Mouse (Mus musculus) kidney, embryonic 14.5 days (tissue): ENCODE results near the gene Babam2. TPM values are rescaled to one million over a fixed set of nuclear protein-coding genes. Genes with fewer than 3 reads are reported as not detected.

ENCODE experiments used
- ATAC-seq: fragments of 200-750 bp; cut with Nextera tagmentation; 2 replicates; pipeline ENCODE4 v1.8.0; 2017; ENCODE audit warnings: moderate number of reproducible peaks, mild to moderate bottlenecking, moderate TSS enrichment, moderate library complexity; ENCODE audit not compliant: low FRiP score, low TSS enrichment
- H3K27ac ChIP-seq: fragments of 300-500 bp; sonication (generic); 2 replicates; pipeline ENCODE4 v1.5.1; 2014; ENCODE audit warnings: low read depth, mild to moderate bottlenecking, low read length, moderate library complexity, mixed read lengths
- H3K27me3 ChIP-seq: fragments of 300-500 bp; sonication (generic); 2 replicates; pipeline ENCODE4 v1.6.1; 2014; ENCODE audit warnings: mild to moderate bottlenecking, low read length; ENCODE audit not compliant: control insufficient read depth, insufficient read depth
- H3K36me3 ChIP-seq: fragments of 300-500 bp; sonication (generic); 2 replicates; pipeline ENCODE4 v1.6.1; 2014; ENCODE audit warnings: low read length, mixed read lengths; ENCODE audit not compliant: control insufficient read depth, insufficient read depth
- H3K4me1 ChIP-seq: fragments of 300-500 bp; sonication (generic); 2 replicates; pipeline ENCODE4 v1.6.1; 2014; ENCODE audit warnings: low read length, mixed read lengths; ENCODE audit not compliant: control insufficient read depth, insufficient read depth
- H3K4me2 ChIP-seq: fragments of 300-500 bp; sonication (generic); replicated peaks from 2 replicates; pipeline ENCODE4 v1.6.1; 2014; ENCODE audit warnings: low read depth, mild to moderate bottlenecking, low read length
- H3K4me3 ChIP-seq: fragments of 300-500 bp; sonication (generic); 2 replicates; pipeline ENCODE4 v1.5.1; 2014; ENCODE audit warnings: mild to moderate bottlenecking, low read length
- H3K9ac ChIP-seq: fragments of 300-500 bp; sonication (generic); 2 replicates; pipeline ENCODE4 v1.6.1; 2014; ENCODE audit warnings: low read depth, mild to moderate bottlenecking, low read length, moderate library complexity
- H3K9me3 ChIP-seq: fragments of 300-500 bp; sonication (generic); 2 replicates; pipeline ENCODE4 v1.6.1; 2016; ENCODE audit warnings: low read length; ENCODE audit not compliant: control insufficient read depth
- WGBS: fragments of 180-500 bp; shearing (Covaris S2); extraction: QIAGEN DNeasy Blood & Tissue Kit; methylation state at CpG from one replicate; pipeline ENCODE4 v1.1.7; 2014; 5-methylcytosine and 5-hydroxymethylcytosine counted together
- polyA plus RNA-seq: library from polyadenylated mRNA; unstranded; fragments of >200 nt; fragmentation: Nextera tagmentation; extraction: Ambion mirVana; gene quantifications from 2 replicates; pipeline ENCODE4 v1.2.1, GENCODE M21; 2014

The Babam2 gene
- polyA plus RNA-seq, 1 experiment from 2014 or later = 60.6 TPM

DNA sequence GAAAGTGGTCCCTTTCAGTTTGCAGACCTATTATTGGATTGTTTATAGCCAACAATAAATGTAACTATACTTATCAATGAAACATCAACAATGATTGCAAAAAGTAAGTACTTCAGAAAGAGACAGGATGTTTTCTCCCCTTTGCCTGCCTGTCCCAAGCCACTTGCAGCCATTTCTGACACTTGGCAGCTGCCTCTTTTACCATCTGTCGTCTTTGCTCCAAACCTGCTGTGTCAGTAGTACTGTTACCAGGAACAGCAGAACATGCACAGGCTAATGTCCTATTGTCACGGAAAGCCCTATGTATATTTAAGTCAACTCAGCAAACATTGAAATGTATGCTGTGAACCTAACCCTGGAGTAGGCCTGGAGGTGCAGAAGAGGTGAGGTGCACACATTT lies 339.4 kb downstream of the Babam2 start:
- Histone ChIP-seq H3K36me3 (no peaks in the 10 kb centered on the region), H3K27ac (no peak overlapping the region), H3K4me3 (no peak overlapping the region), H3K9ac (no peak overlapping the region), H3K4me1 (0 out of 2 replicates have a peak, but pooled peaks cover 3% of the 10 kb centered on the region), H3K9me3 (no peaks in the 10 kb centered on the region), H3K27me3 (no peaks in the 10 kb centered on the region), H3K4me2 (no peak overlapping the region)
- no peak for ATAC-seq
- WGBS = 71% methylated on average over 2 of the region's 2 CpGs

DNA sequence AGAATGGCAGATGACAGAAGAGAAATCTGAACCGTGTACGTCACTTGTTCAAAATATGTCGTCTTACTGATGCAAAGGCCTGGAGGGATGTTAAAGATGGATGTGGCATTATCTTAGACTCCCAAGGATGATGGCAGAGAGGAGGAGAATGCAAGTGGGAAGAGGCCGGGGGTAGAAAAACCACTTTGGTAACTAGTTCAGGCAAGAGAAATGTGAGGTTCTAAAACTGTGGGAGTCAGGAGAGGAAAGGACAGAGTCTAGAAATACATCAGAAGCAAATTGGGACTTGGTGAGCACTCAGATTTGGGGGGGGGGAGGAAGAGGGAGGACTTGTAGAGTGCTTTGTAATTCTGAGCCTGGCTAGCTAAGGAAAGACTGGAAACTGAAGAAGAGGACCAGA lies 340.1 kb downstream of the Babam2 start:
- Histone ChIP-seq H3K9me3 (no peaks in the 10 kb centered on the region), H3K36me3 (no peaks in the 10 kb centered on the region), H3K27ac (no peak overlapping the region), H3K4me2 (no peak overlapping the region), H3K9ac (no peak overlapping the region), H3K4me1 (0 out of 2 replicates have a peak, but pooled peaks cover 3% of the 10 kb centered on the region), H3K4me3 (no peak overlapping the region), H3K27me3 (no peaks in the 10 kb centered on the region)
- no peak for ATAC-seq
- WGBS = 93% methylated on average over 4 of the region's 4 CpGs

DNA sequence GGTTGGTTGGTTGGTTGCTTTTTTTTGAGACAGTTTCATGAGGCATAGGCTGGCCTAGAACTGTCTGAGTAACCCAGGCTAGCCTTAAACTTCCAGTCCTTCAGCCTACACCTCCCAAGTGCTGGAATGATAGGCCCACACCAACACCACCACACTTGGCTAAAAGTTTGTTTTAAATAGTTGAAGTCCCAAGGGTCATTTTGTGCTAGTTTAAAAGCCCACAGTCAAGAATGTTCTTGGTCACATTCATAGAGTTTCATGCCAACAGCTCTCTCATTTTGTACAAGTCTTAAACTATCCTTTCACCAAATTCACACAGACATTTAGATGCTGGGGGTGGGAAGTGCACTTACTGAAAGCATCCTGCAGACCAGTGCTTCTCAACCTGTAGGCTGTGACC lies 341.5 kb downstream of the Babam2 start:
- Histone ChIP-seq H3K27ac (no peak overlapping the region), H3K9me3 (no peaks in the 10 kb centered on the region), H3K4me1 (peaks cover 6% of the 10 kb centered on the region; the same call in 1 of the 2 replicates), H3K4me3 (no peak overlapping the region), H3K9ac (no peak overlapping the region), H3K27me3 (no peaks in the 10 kb centered on the region), H3K36me3 (no peaks in the 10 kb centered on the region), H3K4me2 (no peak overlapping the region)
- ATAC-seq = no peak

DNA sequence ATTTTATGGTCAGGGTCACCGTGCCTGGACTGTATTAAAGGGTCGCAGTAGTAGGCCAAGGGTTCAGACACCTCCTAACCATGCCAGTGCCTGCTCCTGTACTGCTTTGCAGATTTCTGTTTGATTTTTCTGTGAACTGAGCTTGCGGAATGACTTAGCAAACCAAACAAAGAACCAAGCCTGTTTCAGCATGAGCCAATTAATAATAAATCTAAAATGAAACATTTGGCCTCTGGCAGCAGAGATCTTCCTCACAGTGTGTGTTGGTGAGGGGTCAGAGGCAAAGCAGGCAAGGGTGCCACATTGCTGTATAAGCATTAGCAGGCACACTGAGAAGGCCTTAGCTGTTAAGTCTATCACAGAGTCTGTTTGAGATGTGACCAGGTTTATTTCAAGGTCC lies 342.0 kb downstream of the Babam2 start:
- no peaks in the 10 kb centered on the region for H3K36me3 ChIP-seq
- H3K9me3 ChIP-seq = no peaks in the 10 kb centered on the region
- H3K4me3 ChIP-seq = no peak overlapping the region
- 95% methylated on average over 3 of the region's 3 CpGs for WGBS
- no peaks in the 10 kb centered on the region for H3K27me3 ChIP-seq
- H3K9ac ChIP-seq = no peak overlapping the region
- no peak overlapping the region for H3K27ac ChIP-seq
- no peak overlapping the region for H3K4me2 ChIP-seq
- H3K4me1 ChIP-seq = peaks cover 6% of the 10 kb centered on the region; the same call in 1 of the 2 replicates
- ATAC-seq = no peak

DNA sequence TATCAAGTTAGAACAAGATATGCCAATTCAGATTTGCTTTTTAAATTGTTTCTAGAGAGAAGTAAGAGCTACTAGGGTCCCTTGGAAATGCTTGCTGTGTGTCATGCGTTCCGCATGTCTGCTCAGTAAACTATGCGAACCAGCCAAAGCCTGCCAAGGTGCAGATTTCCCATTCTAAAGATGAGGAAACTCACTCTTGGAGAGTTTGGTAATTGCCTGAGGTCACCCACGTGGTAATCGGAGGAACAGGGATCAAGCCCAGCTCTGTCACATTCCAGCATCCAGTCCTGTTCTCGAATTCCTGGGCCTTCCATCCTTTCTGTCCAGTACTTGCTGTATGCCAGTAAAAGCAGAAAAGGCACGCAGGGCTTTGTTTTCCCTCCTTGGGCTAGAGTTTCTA lies 345.7 kb downstream of the Babam2 start:
- H3K36me3 ChIP-seq = no peaks in the 10 kb centered on the region
- no peak overlapping the region for H3K4me3 ChIP-seq
- no peak overlapping the region for H3K27ac ChIP-seq
- no peaks in the 10 kb centered on the region for H3K27me3 ChIP-seq
- H3K9ac ChIP-seq = no peak overlapping the region
- WGBS = 55% methylated on average over 7 of the region's 7 CpGs
- H3K9me3 ChIP-seq = no peaks in the 10 kb centered on the region
- no peak overlapping the region for H3K4me2 ChIP-seq
- peaks cover 6% of the 10 kb centered on the region; the same call in 1 of the 2 replicates for H3K4me1 ChIP-seq
- ATAC-seq = no peak

DNA sequence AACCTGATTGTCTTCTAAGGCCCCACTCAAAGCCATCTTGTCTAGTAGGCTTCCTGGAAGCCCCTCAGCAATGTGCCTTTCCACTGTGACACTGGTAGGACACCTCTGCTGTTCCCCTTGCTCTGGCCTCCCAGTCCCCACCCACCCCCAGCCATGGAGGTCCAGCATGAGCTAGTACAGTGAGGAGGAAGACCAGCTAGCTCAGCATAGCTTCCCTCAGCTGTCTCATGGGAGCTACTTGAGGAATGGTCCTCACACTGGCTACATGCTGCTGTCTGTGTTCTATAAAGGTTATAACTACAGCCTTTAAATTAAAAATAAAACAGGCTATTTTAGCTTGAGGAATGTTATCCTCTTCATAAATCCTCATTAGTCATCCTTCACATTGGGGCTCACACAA lies 346.5 kb downstream of the Babam2 start:
- peak; percentile 55; the same call in 1 of the 2 replicates for ATAC-seq
- Histone ChIP-seq H3K4me3 (no peak overlapping the region), H3K9me3 (no peaks in the 10 kb centered on the region), H3K4me2 (no peak overlapping the region), H3K4me1 (peaks cover 6% of the 10 kb centered on the region; the same call in 1 of the 2 replicates), H3K27ac (no peak overlapping the region), H3K36me3 (no peaks in the 10 kb centered on the region), H3K9ac (no peak overlapping the region), H3K27me3 (no peaks in the 10 kb centered on the region)

DNA sequence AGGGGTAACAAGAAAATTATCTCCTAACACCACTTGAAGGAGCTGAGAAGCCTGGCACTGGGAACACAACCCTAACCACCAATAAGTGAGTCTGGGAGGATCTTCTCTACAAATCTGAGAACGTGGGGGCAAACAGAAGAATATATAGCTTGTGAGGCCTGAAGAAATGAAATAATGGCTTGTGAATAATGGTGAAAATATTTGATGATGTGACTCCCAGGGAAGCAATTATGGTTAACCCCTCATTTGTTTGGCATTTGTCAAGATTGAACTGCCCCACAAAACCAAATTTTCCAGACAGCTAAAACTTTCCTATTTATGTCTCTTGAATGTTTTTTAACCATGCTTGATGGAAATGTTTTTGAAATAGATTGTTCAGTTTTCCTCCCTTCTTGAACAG lies 354.4 kb downstream of the Babam2 start:
- H3K27ac ChIP-seq = no peak overlapping the region
- H3K9ac ChIP-seq = no peak overlapping the region
- H3K36me3 ChIP-seq = no peaks in the 10 kb centered on the region
- no peaks in the 10 kb centered on the region for H3K27me3 ChIP-seq
- H3K9me3 ChIP-seq = no peaks in the 10 kb centered on the region
- H3K4me3 ChIP-seq = no peak overlapping the region
- no peak for ATAC-seq
- H3K4me2 ChIP-seq = no peak overlapping the region
- 58% methylated on average over 1 of the region's 1 CpGs for WGBS
- no peaks in the 10 kb centered on the region for H3K4me1 ChIP-seq

DNA sequence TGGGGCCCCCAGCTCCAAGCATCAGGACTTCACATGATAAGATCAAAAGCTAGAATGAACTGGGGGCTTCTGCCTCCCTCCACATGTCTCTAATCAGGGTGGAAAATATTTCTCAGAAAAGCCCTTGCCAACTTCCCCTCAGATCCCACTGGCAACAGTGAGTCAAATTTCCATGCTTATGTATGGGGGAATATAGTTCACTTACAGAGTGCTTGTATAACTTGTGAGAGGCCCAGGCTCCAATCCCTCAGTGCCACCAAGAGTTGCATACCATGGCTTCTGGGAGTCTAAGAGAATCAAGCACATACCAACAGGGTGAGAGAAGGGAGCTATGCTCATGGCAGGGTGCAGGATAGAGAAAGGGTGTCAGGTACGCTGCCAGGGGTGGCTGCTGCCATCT lies 355.0 kb downstream of the Babam2 start:
- Histone ChIP-seq H3K4me1 (no peaks in the 10 kb centered on the region), H3K9ac (no peak overlapping the region), H3K9me3 (no peaks in the 10 kb centered on the region), H3K27ac (no peak overlapping the region), H3K36me3 (no peaks in the 10 kb centered on the region), H3K4me2 (no peak overlapping the region), H3K27me3 (no peaks in the 10 kb centered on the region), H3K4me3 (no peak overlapping the region)
- WGBS = 89% methylated on average over 1 of the region's 1 CpGs
- no peak for ATAC-seq

DNA sequence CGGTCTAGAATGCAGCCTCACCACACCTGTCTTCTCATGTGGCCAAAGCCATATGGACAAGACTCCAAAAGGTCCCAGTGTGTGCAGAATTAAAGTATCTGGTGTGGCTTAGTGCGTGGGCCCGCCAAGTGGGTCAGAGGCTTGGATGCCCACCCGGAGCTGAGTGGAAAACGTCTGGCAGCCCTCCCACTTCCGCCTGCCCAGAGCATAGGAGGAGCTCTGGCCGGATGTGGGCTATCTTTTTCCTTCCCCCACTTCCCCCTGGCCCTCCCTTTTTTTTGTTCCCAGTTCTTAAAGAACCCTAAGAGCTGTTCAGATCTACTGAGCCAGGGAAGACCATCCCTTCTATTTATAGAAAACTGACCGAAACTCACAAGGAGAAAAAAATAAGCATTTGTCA lies 356.0 kb downstream of the Babam2 start:
- H3K9me3 ChIP-seq = no peaks in the 10 kb centered on the region
- no peak overlapping the region for H3K27ac ChIP-seq
- no peak overlapping the region for H3K9ac ChIP-seq
- 0 out of 2 replicates have a peak, but pooled peaks cover 3% of the 10 kb centered on the region for H3K4me1 ChIP-seq
- H3K27me3 ChIP-seq = no peaks in the 10 kb centered on the region
- no peak overlapping the region for H3K4me3 ChIP-seq
- ATAC-seq = no peak
- 79% methylated on average over 8 of the region's 8 CpGs for WGBS
- H3K4me2 ChIP-seq = no peak overlapping the region
- H3K36me3 ChIP-seq = no peaks in the 10 kb centered on the region
